Mouse (Mus musculus): ENCODE data around the gene Ankrd6.

The Ankrd6 gene

GRCm38 (mm10) chr4:32789020-32789419 lies 161.6 kb downstream of the Ankrd6 start:
- no peak for DNase-seq (ENCODE audit: extremely low read depth, low read depth)

GRCm38 (mm10) chr4:32787110-32787509 lies 163.5 kb downstream of the Ankrd6 start:
- no peak for DNase-seq (ENCODE audit: extremely low read depth, low read depth)

- DNase-seq (ENCODE audit: extremely low read depth, low read depth) = no peak
These were observed 170.6 kb downstream of the Ankrd6 start for GRCm38 (mm10) chr4:32779996-32780395.

- no peak for DNase-seq (ENCODE audit: extremely low read depth, low read depth)
These were observed 180.3 kb downstream of the Ankrd6 start for GRCm38 (mm10) chr4:32770284-32770810.

GRCm38 (mm10) chr4:32768046-32768445 lies 182.6 kb downstream of the Ankrd6 start:
- DNase-seq (ENCODE audit: extremely low read depth, low read depth) = no peak

GRCm38 (mm10) chr4:32767471-32767870 lies 183.2 kb downstream of the Ankrd6 start:
- DNase-seq (ENCODE audit: extremely low read depth, low read depth) = no peak

- no peak for DNase-seq (ENCODE audit: extremely low read depth, low read depth)
These were observed 193.2 kb downstream of the Ankrd6 start for GRCm38 (mm10) chr4:32757430-32757829.
